Mouse (Mus musculus): ENCODE results near the gene Ift80. TPM values are rescaled to one million over a fixed set of nuclear protein-coding genes. Genes with fewer than 3 reads are reported as not detected.

Gene Ift80
- total and polyA plus RNA-seq, 3 experiments = 4.6 to 8.4 TPM; not detected in 1

- Histone ChIP-seq H3K4me1 (ENCODE audit: control insufficient read depth in 1 of 2, insufficient read depth in 2 of 2, low read length in 2 of 2) (no peaks in the 10 kb centered on the region), H3K9ac (ENCODE audit: control insufficient read depth, low read depth, low read length, poor library complexity, severe bottlenecking) (no peak overlapping the region), H3K27ac (ENCODE audit: control insufficient read depth, low read depth, low read length) (no peak overlapping the region), H3K27me3 (ENCODE audit: control insufficient read depth in 1 of 2, insufficient read depth in 2 of 2, low read length in 2 of 2) (no peaks in the 10 kb centered on the region), H3K79me2 (ENCODE audit: control insufficient read depth, insufficient read depth, low read length, poor library complexity) (no peaks in the 10 kb centered on the region), H3K36me3 (ENCODE audit: control insufficient read depth in 1 of 2, insufficient read depth in 2 of 2, low read length in 2 of 2) (no peaks in the 10 kb centered on the region), H3K4me3 (ENCODE audit: control insufficient read depth in 1 of 2, insufficient read depth in 1 of 2, low read depth in 2 of 2, low read length in 2 of 2) (no peak overlapping the region), H3K9me3 (replicated peaks; ENCODE audit: insufficient read depth, low read length) (no peaks in the 10 kb centered on the region)
- TF ChIP-seq CHD2 (IDR thresholded peaks at IDR 0.05; ENCODE audit: low read length) (no peak), BHLHE40 (IDR thresholded peaks at IDR 0.05; ENCODE audit: borderline replicate concordance, low read depth, low read length) (no peak), HCFC1 (IDR thresholded peaks at IDR 0.05; ENCODE audit: low read depth, low read length) (no peak), POLR2A (IDR thresholded peaks at IDR 0.05; ENCODE audit: control insufficient read depth in 1 of 2, insufficient read depth in 1 of 2, low read depth in 1 of 2, low read length in 2 of 2, poor library complexity in 1 of 2) (no peak)
- DNase-seq (ENCODE audit: low read depth, low spot score) = no peak
Measured at GRCm38 (mm10) chr3:68940311-68940710, 64.1 kb downstream of the Ift80 start.

GRCm38 (mm10) chr3:68939312-68939711, 65.1 kb downstream of the Ift80 start:
- H3K36me3 ChIP-seq (ENCODE audit: control insufficient read depth in 1 of 2, insufficient read depth in 2 of 2, low read length in 2 of 2) = no peaks in the 10 kb centered on the region
- no peak for DNase-seq (ENCODE audit: low read depth, low spot score)
- no peaks in the 10 kb centered on the region for H3K9me3 ChIP-seq (replicated peaks; ENCODE audit: insufficient read depth, low read length)
- no peaks in the 10 kb centered on the region for H3K4me1 ChIP-seq (ENCODE audit: control insufficient read depth in 1 of 2, insufficient read depth in 2 of 2, low read length in 2 of 2)
- no peaks in the 10 kb centered on the region for H3K27me3 ChIP-seq (ENCODE audit: control insufficient read depth in 1 of 2, insufficient read depth in 2 of 2, low read length in 2 of 2)
- no peak for TF ChIP-seq NRF1 (IDR thresholded peaks at IDR 0.05; ENCODE audit: insufficient read depth, low read depth, low read length, poor library complexity, severe bottlenecking)
- TF ChIP-seq MAZ (IDR thresholded peaks at IDR 0.05; ENCODE audit: low read depth, low read length) = no peak
- TF ChIP-seq ZNF384 (IDR thresholded peaks at IDR 0.05; ENCODE audit: low read depth, low read length) = no peak
- TF ChIP-seq POLR2AphosphoS5 (IDR thresholded peaks at IDR 0.05; ENCODE audit: borderline replicate concordance, low read depth, low read length) = no peak
- no peak for TF ChIP-seq GATA1 (IDR thresholded peaks at IDR 0.05; ENCODE audit: low read depth, low read length)
- TF ChIP-seq POLR2AphosphoS2 (IDR thresholded peaks at IDR 0.05; ENCODE audit: low read length) = no peak
- TF ChIP-seq SIN3A (IDR thresholded peaks at IDR 0.05; ENCODE audit: low read length) = no peak
- no peak for TF ChIP-seq ZC3H11A (IDR thresholded peaks at IDR 0.05; ENCODE audit: low read depth, low read length)
- no peak for TF ChIP-seq MYB (IDR thresholded peaks at IDR 0.05; ENCODE audit: low read depth, low read length)
- TF ChIP-seq MEF2A (IDR thresholded peaks at IDR 0.05; ENCODE audit: extremely low read depth, insufficient replicate concordance, low read depth, low read length, poor library complexity, severe bottlenecking) = no peak
- TF ChIP-seq MAFK (IDR thresholded peaks at IDR 0.05; ENCODE audit: borderline replicate concordance, low read depth, low read length) = no peak
- TF ChIP-seq MAX (IDR thresholded peaks at IDR 0.05; ENCODE audit: low read length) = no peak
- TF ChIP-seq GABPA (IDR thresholded peaks at IDR 0.05; ENCODE audit: low read depth, low read length) = no peak
- no peak for TF ChIP-seq HCFC1 (IDR thresholded peaks at IDR 0.05; ENCODE audit: low read depth, low read length)
- H3K9ac ChIP-seq (ENCODE audit: control insufficient read depth, low read depth, low read length, poor library complexity, severe bottlenecking) = no peak overlapping the region
- H3K4me3 ChIP-seq (ENCODE audit: control insufficient read depth in 1 of 2, insufficient read depth in 1 of 2, low read depth in 2 of 2, low read length in 2 of 2) = no peak overlapping the region
- no peaks in the 10 kb centered on the region for H3K79me2 ChIP-seq (ENCODE audit: control insufficient read depth, insufficient read depth, low read length, poor library complexity)
- H3K27ac ChIP-seq (ENCODE audit: control insufficient read depth, low read depth, low read length) = no peak overlapping the region
